Mouse (Mus musculus) hindbrain, embryonic 15.5 days (tissue): ENCODE measurements around the gene Mx1. TPM values are rescaled to one million over a fixed set of nuclear protein-coding genes. Genes with fewer than 3 reads are reported as not detected.

Experiments used
- ATAC-seq: fragments of 200-750 bp; cut with Nextera tagmentation; 2 replicates; pipeline ENCODE4 v1.8.0; 2017; ENCODE audit warnings: low read depth, moderate number of reproducible peaks, moderate TSS enrichment; ENCODE audit not compliant: low FRiP score
- H3K27ac ChIP-seq: fragments of 300-500 bp; sonication (generic); replicated peaks from 2 replicates; pipeline ENCODE4 v1.5.1; 2015; ENCODE audit warnings: mild to moderate bottlenecking, inconsistent platforms
- H3K27me3 ChIP-seq: fragments of 300-500 bp; sonication (generic); 2 replicates; pipeline ENCODE4 v1.6.1; 2015; ENCODE audit warnings: control low read depth, inconsistent platforms
- H3K36me3 ChIP-seq: fragments of 300-500 bp; sonication (generic); 2 replicates; pipeline ENCODE4 v1.6.1; 2015; ENCODE audit warnings: control low read depth, inconsistent platforms
- H3K4me1 ChIP-seq: fragments of 300-500 bp; sonication (generic); replicated peaks from 2 replicates; pipeline ENCODE4 v1.6.1; 2015; ENCODE audit warnings: control low read depth, inconsistent platforms
- H3K4me2 ChIP-seq: fragments of 300-500 bp; sonication (generic); 2 replicates; pipeline ENCODE4 v1.6.1; 2015; ENCODE audit warnings: moderate library complexity, mild to moderate bottlenecking, inconsistent platforms
- H3K4me3 ChIP-seq: fragments of 300-500 bp; sonication (generic); 2 replicates; pipeline ENCODE4 v1.5.1; 2015; ENCODE audit warnings: mild to moderate bottlenecking, inconsistent platforms
- H3K9ac ChIP-seq: fragments of 300-500 bp; sonication (generic); 2 replicates; pipeline ENCODE4 v1.6.1; 2015; ENCODE audit warnings: inconsistent platforms
- H3K9me3 ChIP-seq: fragments of 300-500 bp; sonication (generic); 2 replicates; pipeline ENCODE4 v1.6.1; 2016; ENCODE audit warnings: control low read depth, inconsistent platforms
- WGBS: fragments of 180-500 bp; shearing (Covaris S2); methylation state at CpG from one replicate; pipeline ENCODE4 v1.1.7; 2015; 5-methylcytosine and 5-hydroxymethylcytosine counted together
- polyA plus RNA-seq: library from polyadenylated mRNA; unstranded; fragments of >200 nt; fragmentation: Nextera tagmentation; extraction: Ambion mirVana; gene quantifications from 2 replicates; pipeline ENCODE4 v1.2.1, GENCODE M21; 2015

Gene Mx1
- 0.17 and 0.46 TPM in 2 replicates for polyA plus RNA-seq

DNA sequence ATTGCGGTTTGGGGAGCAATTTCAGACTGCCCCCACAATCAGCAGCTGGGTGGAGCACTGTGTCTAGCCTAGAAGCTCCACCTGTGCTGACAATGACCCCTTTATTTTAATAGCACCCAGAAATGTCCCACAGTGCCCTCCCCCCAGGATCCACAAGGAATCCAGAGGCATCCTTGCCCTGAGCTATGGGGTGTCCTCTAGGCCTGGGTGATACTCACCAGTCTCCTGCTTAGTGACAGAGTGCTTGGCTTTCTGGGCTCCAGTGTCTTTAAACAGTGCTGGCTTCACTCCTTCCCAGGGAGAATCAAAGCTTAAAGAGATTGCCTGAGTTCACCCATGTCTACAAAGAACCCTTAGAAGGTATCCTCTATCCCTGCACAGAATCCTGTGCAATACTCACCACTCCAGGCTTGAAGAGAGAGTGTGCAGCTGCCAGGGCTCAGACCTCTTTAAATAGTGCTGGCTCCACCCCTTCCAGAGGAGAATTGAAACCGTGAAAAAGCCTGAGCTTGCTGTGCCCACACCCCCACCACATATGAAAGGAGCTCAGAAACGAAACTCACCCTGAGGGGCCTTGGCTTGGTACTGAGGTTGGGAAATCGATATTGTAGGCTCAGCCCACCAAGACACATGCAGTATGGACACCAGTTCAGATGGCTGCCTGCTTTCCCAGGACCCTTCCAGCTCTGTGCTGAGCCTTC lies at the start of gene Mx1:
Mx1 (minus strand) TSS at position 427 of the 701 bp plus-strand sequence.
- Histone ChIP-seq H3K36me3 (no peaks in the 10 kb centered on the region), H3K27ac (no peak within 1 kb of the TSS), H3K9me3 (no peaks in the 10 kb centered on the region), H3K27me3 (no peaks in the 10 kb centered on the region), H3K4me2 (no peak within 1 kb of the TSS), H3K4me1 (no peaks in the 10 kb centered on the region), H3K9ac (no peak within 1 kb of the TSS), H3K4me3 (no peak within 1 kb of the TSS)
- 24% methylated on average over 4 of the region's 4 CpGs for WGBS
- no peak for ATAC-seq

DNA sequence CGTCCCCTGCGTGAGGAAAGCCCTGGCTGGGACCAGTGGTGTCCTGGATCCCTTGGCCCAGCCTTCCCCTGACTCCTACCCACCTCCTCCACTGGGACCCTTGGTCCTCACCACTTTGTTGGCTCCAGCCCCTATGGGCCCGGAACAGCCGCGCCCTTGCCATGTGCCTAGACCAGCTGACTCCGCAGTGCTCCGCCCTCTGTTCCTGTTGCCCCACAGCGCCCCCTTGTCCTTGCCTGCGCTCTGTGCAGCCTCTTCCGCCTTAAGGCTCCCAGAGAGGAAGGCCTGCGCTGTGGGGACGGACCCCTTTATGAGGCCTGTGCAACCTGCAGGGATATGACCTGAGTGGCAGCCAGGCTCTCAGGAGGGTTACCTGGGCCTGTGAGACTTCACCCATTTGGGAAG lies 49.6 kb upstream of the Mx1 start:
- Histone ChIP-seq H3K36me3 (no peaks in the 10 kb centered on the region), H3K27ac (no peak overlapping the region), H3K9ac (no peak overlapping the region), H3K9me3 (no peaks in the 10 kb centered on the region), H3K4me3 (no peak overlapping the region), H3K4me2 (no peak overlapping the region), H3K4me1 (no peaks in the 10 kb centered on the region), H3K27me3 (no peaks in the 10 kb centered on the region)
- ATAC-seq, result no peak
- 89% methylated on average over 12 of the region's 12 CpGs for WGBS

DNA sequence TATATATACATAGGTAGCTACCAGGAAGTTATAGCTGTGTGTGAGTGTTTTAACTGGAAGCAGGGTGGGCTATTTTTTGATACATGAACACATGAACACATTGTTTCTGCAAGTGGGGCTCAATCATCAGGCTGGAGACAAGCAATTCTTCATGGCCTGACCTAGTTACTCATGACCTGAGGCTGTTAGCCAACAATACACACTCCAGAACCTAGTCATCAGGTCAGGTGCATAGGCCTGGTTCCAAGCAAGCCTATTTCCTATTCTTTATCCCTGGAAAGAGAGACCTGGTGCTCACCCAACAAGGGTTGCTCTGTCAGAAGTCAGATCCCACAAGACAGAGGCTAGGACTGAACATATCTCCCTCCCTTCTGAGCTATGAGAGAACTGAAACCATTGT lies 48.8 kb upstream of the Mx1 start:
- Histone ChIP-seq H3K27me3 (no peaks in the 10 kb centered on the region), H3K4me2 (no peak overlapping the region), H3K4me1 (no peaks in the 10 kb centered on the region), H3K36me3 (no peaks in the 10 kb centered on the region), H3K9ac (no peak overlapping the region), H3K4me3 (no peak overlapping the region), H3K27ac (no peak overlapping the region), H3K9me3 (no peaks in the 10 kb centered on the region)
- no peak for ATAC-seq

DNA sequence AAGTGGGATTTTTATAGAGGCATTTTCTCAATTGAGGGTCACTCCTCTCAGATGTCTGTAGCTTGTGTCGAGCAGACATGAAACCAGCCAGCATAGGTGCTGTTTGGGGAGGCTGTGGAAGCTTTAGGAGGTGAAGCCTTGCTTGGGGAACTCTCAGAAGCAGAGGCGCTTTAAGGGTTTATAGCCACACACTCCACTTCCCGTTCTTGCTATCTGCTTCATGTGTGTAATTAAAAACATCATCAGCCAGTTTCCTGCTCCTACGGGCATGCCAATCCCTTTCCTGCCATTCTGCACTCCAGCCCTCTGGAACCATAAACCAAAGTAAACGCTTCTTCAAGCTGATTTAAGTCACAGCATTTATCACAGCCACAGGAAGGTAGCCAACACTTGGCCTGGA lies 48.1 kb upstream of the Mx1 start:
- Histone ChIP-seq H3K27me3 (no peaks in the 10 kb centered on the region), H3K9ac (no peak overlapping the region), H3K4me1 (no peaks in the 10 kb centered on the region), H3K4me3 (no peak overlapping the region), H3K36me3 (no peaks in the 10 kb centered on the region), H3K9me3 (no peaks in the 10 kb centered on the region), H3K4me2 (no peak overlapping the region), H3K27ac (no peak overlapping the region)
- ATAC-seq, result no peak
- WGBS, result 59% methylated on average over 5 of the region's 5 CpGs

DNA sequence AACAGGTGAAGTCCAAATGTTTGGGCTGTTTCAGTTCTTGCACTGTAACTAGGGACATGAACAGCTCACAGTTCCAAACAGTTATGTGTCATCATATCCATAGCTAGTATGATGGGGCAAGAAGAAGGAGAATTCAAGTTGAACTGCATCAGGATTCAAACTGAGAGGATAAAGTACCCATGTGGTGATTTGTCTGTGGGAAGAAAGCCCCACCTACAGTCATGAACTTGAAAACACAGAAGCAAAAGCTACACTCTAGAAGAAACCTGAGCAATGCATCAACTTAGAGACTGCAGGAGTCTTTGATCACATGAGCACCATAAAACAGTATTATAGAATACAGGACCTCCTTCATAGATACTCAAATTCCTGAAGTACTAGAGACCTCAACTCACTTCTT lies 45.1 kb upstream of the Mx1 start:
- Histone ChIP-seq H3K27ac (no peak overlapping the region), H3K27me3 (no peaks in the 10 kb centered on the region), H3K4me2 (no peak overlapping the region), H3K9me3 (no peaks in the 10 kb centered on the region), H3K4me3 (no peak overlapping the region), H3K4me1 (no peaks in the 10 kb centered on the region), H3K9ac (no peak overlapping the region), H3K36me3 (no peaks in the 10 kb centered on the region)
- ATAC-seq, result no peak

DNA sequence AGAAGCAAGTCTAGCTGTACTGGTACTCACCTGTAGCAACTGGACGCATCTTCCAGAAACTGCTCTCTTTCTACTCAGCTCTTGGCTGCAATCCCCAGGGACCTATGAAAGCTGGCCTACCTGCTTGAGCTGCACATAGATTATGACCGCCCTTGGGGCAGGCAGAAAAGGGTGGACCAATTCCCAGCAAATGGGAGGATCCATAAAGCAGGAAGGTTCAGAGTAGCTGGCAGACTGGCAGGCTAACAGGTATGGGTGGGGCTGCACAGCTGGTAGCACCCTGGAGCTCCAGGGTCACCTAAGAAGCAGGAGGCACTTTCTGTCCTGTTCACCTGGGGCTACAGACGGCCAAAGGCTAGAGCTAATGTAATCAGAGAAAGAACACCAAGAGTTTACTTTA lies 42.1 kb upstream of the Mx1 start:
- no peaks in the 10 kb centered on the region for H3K36me3 ChIP-seq
- H3K9me3 ChIP-seq, result no peaks in the 10 kb centered on the region
- no peak for ATAC-seq
- H3K4me3 ChIP-seq, result no peak overlapping the region
- no peaks in the 10 kb centered on the region for H3K4me1 ChIP-seq
- H3K27me3 ChIP-seq, result no peaks in the 10 kb centered on the region
- H3K4me2 ChIP-seq, result no peak overlapping the region
- 91% methylated on average over 3 of the region's 3 CpGs for WGBS
- H3K27ac ChIP-seq, result no peak overlapping the region
- H3K9ac ChIP-seq, result no peak overlapping the region

DNA sequence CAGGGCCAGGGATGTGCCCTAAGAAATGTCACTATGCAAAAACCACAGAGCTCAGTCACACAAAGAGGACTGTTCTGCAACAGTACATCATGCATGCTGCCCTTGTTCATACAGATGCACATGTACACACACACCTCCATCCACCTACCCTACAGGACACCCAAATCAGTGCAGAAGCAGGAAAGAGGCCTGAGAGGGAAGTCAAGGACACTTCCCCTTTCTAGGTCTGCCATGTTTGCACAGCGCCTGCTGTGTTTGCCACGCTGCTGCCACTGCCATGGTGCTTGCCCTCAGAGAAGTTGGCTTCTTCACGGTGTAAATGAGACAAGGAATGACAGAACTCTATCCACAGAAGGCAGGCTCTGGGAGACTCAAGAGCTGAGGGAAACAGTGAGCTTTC lies 41.1 kb upstream of the Mx1 start:
- H3K27me3 ChIP-seq, result no peaks in the 10 kb centered on the region
- ATAC-seq, result no peak
- no peaks in the 10 kb centered on the region for H3K4me1 ChIP-seq
- WGBS, result 87% methylated on average over 3 of the region's 3 CpGs
- no peak overlapping the region for H3K4me3 ChIP-seq
- no peak overlapping the region for H3K9ac ChIP-seq
- no peaks in the 10 kb centered on the region for H3K9me3 ChIP-seq
- no peak overlapping the region for H3K27ac ChIP-seq
- no peaks in the 10 kb centered on the region for H3K36me3 ChIP-seq
- no peak overlapping the region for H3K4me2 ChIP-seq

DNA sequence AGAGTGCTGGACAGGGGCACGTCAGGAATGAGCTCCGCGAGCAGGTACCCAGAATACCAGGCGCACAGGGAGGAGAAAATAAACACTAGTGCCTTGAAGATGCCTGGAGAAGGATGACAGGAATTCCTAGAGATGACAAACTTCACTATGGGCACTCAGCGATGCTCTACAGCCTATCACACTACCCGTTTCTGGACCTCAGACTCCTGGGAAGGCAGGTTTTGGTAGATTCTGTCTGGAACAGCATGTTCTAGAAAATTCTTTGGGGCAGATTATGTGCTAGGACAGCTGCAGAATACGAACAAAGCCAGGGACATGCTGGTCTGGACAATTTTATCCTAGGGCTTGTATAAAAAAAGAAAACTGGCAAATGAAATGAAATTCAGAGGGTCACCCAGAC lies 38.2 kb upstream of the Mx1 start:
- H3K4me1 ChIP-seq, result no peaks in the 10 kb centered on the region
- H3K27ac ChIP-seq, result no peak overlapping the region
- no peaks in the 10 kb centered on the region for H3K27me3 ChIP-seq
- no peak overlapping the region for H3K4me2 ChIP-seq
- no peak for ATAC-seq
- H3K9ac ChIP-seq, result no peak overlapping the region
- no peaks in the 10 kb centered on the region for H3K36me3 ChIP-seq
- WGBS, result 93% methylated on average over 7 of the region's 7 CpGs
- no peaks in the 10 kb centered on the region for H3K9me3 ChIP-seq
- H3K4me3 ChIP-seq, result no peak overlapping the region

DNA sequence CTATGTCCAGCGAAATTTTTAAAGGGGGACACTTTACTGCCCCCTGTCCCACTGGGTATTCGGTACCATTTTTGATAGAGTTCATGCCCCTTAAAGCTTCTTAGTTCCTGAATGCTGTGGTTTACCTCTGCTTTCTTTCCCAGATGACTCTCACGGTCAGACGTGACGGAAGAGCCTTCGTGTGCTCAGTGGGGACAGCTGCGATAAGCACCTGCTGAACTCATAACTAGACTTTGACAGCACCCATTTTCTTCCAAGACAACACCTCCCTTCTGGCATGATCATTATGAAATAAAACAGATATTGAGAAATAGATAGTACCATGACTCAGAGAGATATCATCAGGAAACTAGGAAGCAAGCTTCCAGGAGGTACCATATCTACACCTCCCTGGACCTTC lies 36.7 kb upstream of the Mx1 start:
- H3K4me3 ChIP-seq, result no peak overlapping the region
- no peak overlapping the region for H3K9ac ChIP-seq
- no peaks in the 10 kb centered on the region for H3K36me3 ChIP-seq
- 93% methylated on average over 7 of the region's 7 CpGs for WGBS
- no peak for ATAC-seq
- H3K4me1 ChIP-seq, result no peaks in the 10 kb centered on the region
- H3K4me2 ChIP-seq, result no peak overlapping the region
- no peak overlapping the region for H3K27ac ChIP-seq
- no peaks in the 10 kb centered on the region for H3K9me3 ChIP-seq
- H3K27me3 ChIP-seq, result no peaks in the 10 kb centered on the region

DNA sequence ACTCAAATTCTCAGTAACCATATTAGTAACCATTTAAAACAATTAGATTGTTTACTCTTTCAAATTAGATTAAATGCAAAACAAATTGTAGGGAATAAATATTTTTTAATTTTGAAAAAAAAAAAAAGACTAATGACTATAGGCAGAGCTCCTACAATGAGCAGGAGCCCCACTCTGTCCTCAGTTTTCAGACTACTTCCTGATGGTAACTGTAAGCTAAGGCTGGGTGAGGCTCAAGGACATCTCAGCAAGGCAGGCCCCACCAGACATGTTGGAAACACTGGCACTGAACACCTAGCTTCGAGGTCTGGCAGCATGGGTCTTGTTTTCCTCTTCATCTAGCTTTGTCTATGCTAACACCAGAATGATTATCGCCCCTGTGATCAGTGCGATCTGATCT lies 35.4 kb upstream of the Mx1 start:
- H3K4me2 ChIP-seq, result no peak overlapping the region
- no peak for ATAC-seq
- H3K4me3 ChIP-seq, result no peak overlapping the region
- H3K27ac ChIP-seq, result no peak overlapping the region
- H3K27me3 ChIP-seq, result no peaks in the 10 kb centered on the region
- WGBS, result 93% methylated on average over 3 of the region's 3 CpGs
- H3K9me3 ChIP-seq, result no peaks in the 10 kb centered on the region
- H3K36me3 ChIP-seq, result no peaks in the 10 kb centered on the region
- H3K9ac ChIP-seq, result no peak overlapping the region
- H3K4me1 ChIP-seq, result no peaks in the 10 kb centered on the region

DNA sequence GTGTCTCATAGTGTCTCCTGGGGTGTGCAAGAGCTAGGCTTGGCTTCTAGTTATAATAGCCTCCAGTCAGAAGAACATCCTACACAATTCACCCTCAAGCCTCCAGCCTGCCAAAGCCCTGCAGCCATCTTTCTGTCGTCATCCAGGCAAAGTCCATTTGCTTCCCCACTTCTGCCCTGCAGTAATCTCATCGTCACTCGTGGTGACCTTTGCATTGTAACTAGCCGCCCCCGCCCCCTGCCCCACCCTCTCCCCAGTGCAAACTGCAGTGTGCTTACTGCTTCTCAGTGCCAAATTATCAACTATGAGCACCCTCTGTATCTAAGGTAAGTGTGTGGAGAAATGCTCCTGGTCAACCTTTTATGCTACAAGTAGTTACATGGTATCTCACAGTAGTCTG lies 35.0 kb upstream of the Mx1 start:
- Histone ChIP-seq H3K9me3 (no peaks in the 10 kb centered on the region), H3K4me3 (no peak overlapping the region), H3K27me3 (no peaks in the 10 kb centered on the region), H3K9ac (no peak overlapping the region), H3K4me1 (no peaks in the 10 kb centered on the region), H3K4me2 (no peak overlapping the region), H3K27ac (no peak overlapping the region), H3K36me3 (no peaks in the 10 kb centered on the region)
- 60% methylated on average over 5 of the region's 5 CpGs for WGBS
- ATAC-seq, result no peak

DNA sequence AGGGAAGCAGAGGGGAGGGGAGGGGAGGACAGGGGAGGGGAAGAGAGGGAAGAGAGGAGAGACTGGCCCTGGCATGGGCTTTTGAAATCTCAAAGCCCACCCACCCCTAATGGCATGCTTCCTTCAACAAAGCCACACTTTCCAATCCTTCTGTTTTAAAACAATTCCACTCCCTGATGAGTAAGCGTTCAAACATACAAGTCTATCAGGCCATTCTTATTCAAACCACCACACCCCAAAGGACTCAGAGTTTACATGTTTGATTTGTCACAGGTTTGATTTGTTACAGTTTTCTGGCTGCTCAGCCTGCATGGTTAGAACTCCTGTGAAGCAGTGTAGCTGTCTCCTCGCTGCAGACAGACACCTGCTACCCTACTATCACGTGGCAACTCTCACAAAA lies 33.3 kb upstream of the Mx1 start:
- no peak overlapping the region for H3K9ac ChIP-seq
- no peaks in the 10 kb centered on the region for H3K36me3 ChIP-seq
- H3K9me3 ChIP-seq, result no peaks in the 10 kb centered on the region
- no peak for ATAC-seq
- no peaks in the 10 kb centered on the region for H3K27me3 ChIP-seq
- no peak overlapping the region for H3K4me3 ChIP-seq
- H3K4me2 ChIP-seq, result no peak overlapping the region
- no peaks in the 10 kb centered on the region for H3K4me1 ChIP-seq
- WGBS, result 39% methylated on average over 3 of the region's 3 CpGs
- H3K27ac ChIP-seq, result no peak overlapping the region

DNA sequence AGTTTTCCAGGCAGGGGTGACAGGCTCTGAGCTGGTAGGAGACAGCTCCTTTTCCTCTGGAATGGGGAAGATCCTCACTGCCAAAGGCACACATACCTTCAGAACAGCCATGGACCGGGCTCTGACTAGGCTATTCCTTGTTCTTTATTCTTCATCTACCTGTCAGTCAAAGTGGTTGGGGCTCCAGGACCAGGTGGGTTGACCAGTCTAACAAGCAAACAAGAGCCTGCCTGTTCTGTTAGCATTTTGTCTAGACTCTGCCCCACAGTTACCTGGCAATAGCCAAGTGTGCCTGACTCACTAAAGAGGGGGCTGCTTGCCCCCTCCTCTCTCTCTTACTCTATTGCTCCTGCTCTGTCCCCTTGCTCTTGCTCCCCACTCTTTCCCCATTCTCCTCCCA lies 29.7 kb upstream of the Mx1 start:
- 83% methylated on average over 1 of the region's 1 CpGs for WGBS
- Histone ChIP-seq H3K9ac (no peak overlapping the region), H3K9me3 (no peaks in the 10 kb centered on the region)

More for the DNA sequence above, 29.7 kb upstream of the Mx1 start:
- no peak for ATAC-seq
- Histone ChIP-seq H3K36me3 (no peaks in the 10 kb centered on the region), H3K4me3 (no peak overlapping the region), H3K4me2 (no peak overlapping the region), H3K4me1 (no peaks in the 10 kb centered on the region), H3K27ac (no peak overlapping the region), H3K27me3 (no peaks in the 10 kb centered on the region)
